Mouse (Mus musculus) embryonic facial prominence, embryonic 15.5 days (tissue): ENCODE data around the gene Gpx7. TPM values are rescaled to one million over a fixed set of nuclear protein-coding genes. Genes with fewer than 3 reads are reported as not detected.
A peak's percentile ranks its signal among the peaks of the same experiment; 100 is the strongest.
"Not testable (repeated sequence)": the region's sequence is repeated elsewhere in the genome, so short reads cannot be mapped to it uniquely, and the experiment has no call there.

Source experiments
- ATAC-seq: fragments of 200-750 bp; cut with Nextera tagmentation; 2 replicates; pipeline ENCODE4 v1.8.0; 2017; ENCODE audit warnings: low read depth, moderate TSS enrichment; ENCODE audit not compliant: insufficient number of reproducible peaks, low FRiP score, low TSS enrichment
- H3K27ac ChIP-seq: fragments of 300-500 bp; sonication (generic); replicated peaks from 2 replicates; pipeline ENCODE4 v1.5.1; 2015; ENCODE audit warnings: mild to moderate bottlenecking, inconsistent platforms
- H3K27me3 ChIP-seq: fragments of 300-500 bp; sonication (generic); 2 replicates; pipeline ENCODE4 v1.6.1; 2015; ENCODE audit warnings: inconsistent platforms
- H3K36me3 ChIP-seq: fragments of 300-500 bp; sonication (generic); 2 replicates; pipeline ENCODE4 v1.6.1; 2015; ENCODE audit warnings: mild to moderate bottlenecking, inconsistent platforms
- H3K4me1 ChIP-seq: fragments of 300-500 bp; sonication (generic); 2 replicates; pipeline ENCODE4 v1.6.1; 2015; ENCODE audit warnings: inconsistent platforms
- H3K4me2 ChIP-seq: fragments of 300-500 bp; sonication (generic); replicated peaks from 2 replicates; pipeline ENCODE4 v1.6.1; 2015; ENCODE audit warnings: mild to moderate bottlenecking, inconsistent platforms
- H3K4me3 ChIP-seq: fragments of 300-500 bp; sonication (generic); replicated peaks from 2 replicates; pipeline ENCODE4 v1.5.1; 2015; ENCODE audit warnings: mild to moderate bottlenecking, inconsistent platforms
- H3K9ac ChIP-seq: fragments of 300-500 bp; sonication (generic); 2 replicates; pipeline ENCODE4 v1.6.1; 2015; ENCODE audit warnings: inconsistent platforms
- H3K9me3 ChIP-seq: fragments of 300-500 bp; sonication (generic); replicated peaks from 2 replicates; pipeline ENCODE4 v1.6.1; 2016; ENCODE audit warnings: inconsistent platforms
- WGBS: fragments of 180-500 bp; shearing (Covaris S2); methylation state at CpG from one replicate; pipeline ENCODE4 v1.1.7; 2015; 5-methylcytosine and 5-hydroxymethylcytosine counted together
- polyA plus RNA-seq: library from polyadenylated mRNA; unstranded; fragments of >200 nt; fragmentation: Nextera tagmentation; extraction: Ambion mirVana; gene quantifications from 2 replicates; pipeline ENCODE4 v1.2.1, GENCODE M21; 2015

Gpx7 gene
- polyA plus RNA-seq, 1 experiment from 2014 or later: 114 TPM

GRCm38 (mm10) chr4:108364111-108364476 is 42.7 kb downstream of the Gpx7 start:
- no peaks in the 10 kb centered on the region for H3K9me3 ChIP-seq
- peak overlapping the region; percentile 85; the same call in 1 of the 2 replicates for H3K27ac ChIP-seq
- H3K4me1 ChIP-seq: peaks cover 44% of the 10 kb centered on the region
- 21% methylated on average over 5 of the region's 5 CpGs for WGBS
- H3K27me3 ChIP-seq: no peaks in the 10 kb centered on the region
- H3K36me3 ChIP-seq: no peaks in the 10 kb centered on the region
- no peak overlapping the region for H3K4me3 ChIP-seq
- ATAC-seq: no peak
- no peak overlapping the region for H3K9ac ChIP-seq
- H3K4me2 ChIP-seq: no peak overlapping the region

- 0 out of 2 replicates have a peak, but pooled peaks have one; percentile 12 for ATAC-seq
- Histone ChIP-seq H3K4me3 (no peak overlapping the region; the same call in 1 of the 2 replicates), H3K4me2 (peak overlapping the region; percentile 42), H3K27ac (peak overlapping the region; percentile 85), H3K36me3 (no peaks in the 10 kb centered on the region), H3K9ac (no peak overlapping the region), H3K9me3 (no peaks in the 10 kb centered on the region), H3K27me3 (no peaks in the 10 kb centered on the region), H3K4me1 (peaks cover 50% of the 10 kb centered on the region)
- WGBS: 9% methylated on average over 7 of the region's 7 CpGs
Measured at GRCm38 (mm10) chr4:108363355-108364110, 43.2 kb downstream of the Gpx7 start.

GRCm38 (mm10) chr4:108362321-108363261 is 44.2 kb downstream of the Gpx7 start:
- Histone ChIP-seq H3K9me3 (no peaks in the 10 kb centered on the region), H3K36me3 (no peaks in the 10 kb centered on the region), H3K4me2 (peak overlapping the region; percentile 42), H3K9ac (no peak overlapping the region), H3K27ac (peak overlapping the region; percentile 85), H3K4me3 (no peak overlapping the region), H3K27me3 (no peaks in the 10 kb centered on the region), H3K4me1 (peaks cover 53% of the 10 kb centered on the region)
- WGBS: 6% methylated on average over 18 of the region's 18 CpGs
- ATAC-seq: peak; percentile 72

- peak overlapping the region; percentile 31 for H3K4me3 ChIP-seq
- WGBS: 5% methylated on average over 28 of the region's 28 CpGs
- H3K36me3 ChIP-seq: no peaks in the 10 kb centered on the region
- peaks cover 53% of the 10 kb centered on the region for H3K4me1 ChIP-seq
- peak overlapping the region; percentile 48 for H3K4me2 ChIP-seq
- H3K27ac ChIP-seq: peak overlapping the region; percentile 85
- no peaks in the 10 kb centered on the region for H3K9me3 ChIP-seq
- H3K27me3 ChIP-seq: no peaks in the 10 kb centered on the region
- H3K9ac ChIP-seq: no peak overlapping the region
- ATAC-seq: 0 out of 2 replicates have a peak, but pooled peaks have one; percentile 56
Measured at GRCm38 (mm10) chr4:108360136-108361055, 46.4 kb downstream of the Gpx7 start.

GRCm38 (mm10) chr4:108358498-108358897 is 48.3 kb downstream of the Gpx7 start:
- Histone ChIP-seq H3K4me3 (no peak overlapping the region), H3K4me1 (peaks cover 45% of the 10 kb centered on the region), H3K27me3 (no peaks in the 10 kb centered on the region), H3K4me2 (no peak overlapping the region), H3K9me3 (no peaks in the 10 kb centered on the region), H3K36me3 (no peaks in the 10 kb centered on the region), H3K9ac (no peak overlapping the region), H3K27ac (no peak overlapping the region)
- 14% methylated on average over 4 of the region's 4 CpGs for WGBS
- no peak for ATAC-seq

GRCm38 (mm10) chr4:108357458-108357857 is 49.3 kb downstream of the Gpx7 start:
- Histone ChIP-seq H3K4me2 (no peak overlapping the region), H3K27me3 (no peaks in the 10 kb centered on the region), H3K27ac (no peak overlapping the region), H3K4me3 (no peak overlapping the region), H3K4me1 (peaks cover 34% of the 10 kb centered on the region), H3K9me3 (no peaks in the 10 kb centered on the region), H3K36me3 (no peaks in the 10 kb centered on the region), H3K9ac (no peak overlapping the region)
- 89% methylated on average over 8 of the region's 8 CpGs for WGBS
- no peak for ATAC-seq

GRCm38 (mm10) chr4:108353591-108353990 is 53.2 kb downstream of the Gpx7 start:
- not testable (repeated sequence) for H3K9ac ChIP-seq, ATAC-seq, H3K36me3 ChIP-seq, H3K27me3 ChIP-seq, H3K4me2 ChIP-seq, H3K4me3 ChIP-seq, H3K27ac ChIP-seq, H3K9me3 ChIP-seq
- H3K4me1 ChIP-seq: peaks cover 31% of the 10 kb centered on the region

- H3K4me3 ChIP-seq: no peak overlapping the region
- peaks cover 42% of the 10 kb centered on the region for H3K4me1 ChIP-seq
- peak overlapping the region; percentile 21; the same call in 1 of the 2 replicates for H3K4me2 ChIP-seq
- peak; percentile 77 for ATAC-seq
- H3K9ac ChIP-seq: no peak overlapping the region
- 3% methylated on average over 8 of the region's 8 CpGs for WGBS
- no peaks in the 10 kb centered on the region for H3K36me3 ChIP-seq
- H3K27me3 ChIP-seq: no peaks in the 10 kb centered on the region
- H3K9me3 ChIP-seq: no peaks in the 10 kb centered on the region
- H3K27ac ChIP-seq: peak overlapping the region; percentile 76
Measured at GRCm38 (mm10) chr4:108350819-108351218, 55.9 kb downstream of the Gpx7 start.
